Mouse (Mus musculus) retina, postnatal 1 day (tissue): ENCODE measurements at regions not wholly inside any gene's neighbourhood (a gene's known extent, or its start where the extent isn't known, plus 50 kb on each side); places are given as distances from the start of the nearest gene placed in this dataset.
"Not testable (repeated sequence)": the region's sequence is repeated elsewhere in the genome, so short reads cannot be mapped to it uniquely, and the experiment has no call there.

Experiments
- DNase-seq: peaks from one replicate; pipeline ENCODE4 v3.0.0-alpha.2; 2012

GRCm38 (mm10) chr12:69485652-69486651, 96.9 kb downstream of the Vcpkmt start:
- DNase-seq = peak; percentile 91

GRCm38 (mm10) chr12:69481420-69481819, 101.4 kb downstream of the Vcpkmt start:
- DNase-seq = no peak

GRCm38 (mm10) chr12:69476631-69477091, 104.4 kb upstream of the Gm9887 start:
- peak; percentile 53 for DNase-seq

- DNase-seq = no peak
These were observed 103.9 kb upstream of the Gm9887 start for GRCm38 (mm10) chr12:69476131-69476530.

GRCm38 (mm10) chr12:69474916-69475661, 102.8 kb upstream of the Gm9887 start:
- peak; percentile 35 for DNase-seq

GRCm38 (mm10) chr12:69474141-69474915, 102.1 kb upstream of the Gm9887 start:
- no peak for DNase-seq

GRCm38 (mm10) chr12:69473379-69474057, 101.3 kb upstream of the Gm9887 start:
- DNase-seq = no peak

GRCm38 (mm10) chr12:69472912-69473311, 100.7 kb upstream of the Gm9887 start:
- peak; percentile 39 for DNase-seq

GRCm38 (mm10) chr12:69471876-69472275, 99.6 kb upstream of the Gm9887 start:
- DNase-seq = no peak

GRCm38 (mm10) chr12:69469004-69469403, 96.7 kb upstream of the Gm9887 start:
- no peak for DNase-seq

- DNase-seq = no peak
These were observed 95.1 kb upstream of the Gm9887 start for GRCm38 (mm10) chr12:69467363-69467762.

GRCm38 (mm10) chr12:69464906-69465305, 92.6 kb upstream of the Gm9887 start:
- DNase-seq = no peak

GRCm38 (mm10) chr12:69463327-69463726, 91.1 kb upstream of the Gm9887 start:
- not testable (repeated sequence) for DNase-seq

- peak; percentile 71 for DNase-seq
These were observed 89.9 kb upstream of the Gm9887 start for GRCm38 (mm10) chr12:69461888-69462840.

- DNase-seq = no peak
These were observed 88.4 kb upstream of the Gm9887 start for GRCm38 (mm10) chr12:69460552-69461079.

GRCm38 (mm10) chr12:69458170-69458841, 86.0 kb upstream of the Gm9887 start:
- DNase-seq = peak; percentile 55

- no peak for DNase-seq
These were observed 84.5 kb upstream of the Gm9887 start for GRCm38 (mm10) chr12:69456746-69457145.

- DNase-seq = no peak
These were observed 83.9 kb upstream of the Gm9887 start for GRCm38 (mm10) chr12:69456116-69456515.

GRCm38 (mm10) chr12:69455566-69455965, 83.3 kb upstream of the Gm9887 start:
- no peak for DNase-seq

- DNase-seq = no peak
These were observed 81.3 kb upstream of the Gm9887 start for GRCm38 (mm10) chr12:69453544-69453943.
